Mouse (Mus musculus): ENCODE results near the gene Fam102a. TPM values are rescaled to one million over a fixed set of nuclear protein-coding genes. Genes with fewer than 3 reads are reported as not detected.

The Fam102a gene
- total and polyA plus RNA-seq, 3 experiments, result 7.0 to 9.2 (median 7.1) TPM

GRCm38 (mm10) chr2:32549764-32550163 is 14.6 kb downstream of the Fam102a start:
- DNase-seq, result peak; percentile 87
- H3K79me2 ChIP-seq (replicated peaks; ENCODE audit: control insufficient read depth, insufficient read depth, low read length), result no peaks in the 10 kb centered on the region; the same call in 1 of the 2 replicates
- TF ChIP-seq CTCF (IDR thresholded peaks at IDR 0.05) (no peak), EP300 (IDR thresholded peaks at IDR 0.05; ENCODE audit: insufficient read depth, low read depth, low read length) (no peak), POLR2A (IDR thresholded peaks at IDR 0.05; ENCODE audit: insufficient read depth, low read depth, low read length) (no peak)
- 0 out of 2 replicates have a peak overlapping the region, but pooled peaks have one; percentile 6 for H3K27ac ChIP-seq
- intact Hi-C loops (cut with DNase I), result no loop called here
- 5% methylated on average over 6 of the region's 6 CpGs for WGBS
- no peak overlapping the region for H3K9ac ChIP-seq (ENCODE audit: low read depth, low read length)
- H3K4me3 ChIP-seq, result no peak overlapping the region
- H3K36me3 ChIP-seq (ENCODE audit: control insufficient read depth, insufficient read depth, low read length), result no peaks in the 10 kb centered on the region
- no peaks in the 10 kb centered on the region for H3K27me3 ChIP-seq (ENCODE audit: control insufficient read depth, insufficient read depth, low read length)
- peaks cover 34% of the 10 kb centered on the region for H3K4me1 ChIP-seq (ENCODE audit: control insufficient read depth, insufficient read depth, low read length)

DNA sequence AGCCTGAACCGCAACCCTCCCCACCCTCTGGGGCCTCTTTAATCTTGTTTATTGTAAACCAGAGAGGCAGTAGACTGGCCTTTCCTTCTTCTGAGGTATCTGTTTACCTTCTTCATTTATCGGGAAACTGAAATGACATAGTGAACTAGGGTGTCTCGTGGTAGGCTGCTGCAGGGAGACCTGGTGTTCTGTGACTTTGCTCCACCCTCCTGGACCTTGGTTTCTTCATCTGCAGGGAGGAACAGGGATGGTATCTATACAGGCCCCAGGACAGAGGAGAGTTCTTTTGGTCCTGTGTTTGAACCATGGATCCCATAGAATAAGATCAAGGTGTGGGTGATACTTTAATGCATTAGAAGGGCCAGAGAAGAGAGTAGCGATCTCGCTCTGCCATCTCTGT is 16.1 kb downstream of the Fam102a start:
- no peak overlapping the region for H3K9ac ChIP-seq (ENCODE audit: low read depth, low read length)
- TF ChIP-seq POLR2A (IDR thresholded peaks at IDR 0.05; ENCODE audit: insufficient read depth, low read depth, low read length) (no peak), EP300 (IDR thresholded peaks at IDR 0.05; ENCODE audit: insufficient read depth, low read depth, low read length) (no peak), CTCF (IDR thresholded peaks at IDR 0.05) (no peak)
- no peak overlapping the region for H3K4me3 ChIP-seq
- DNase-seq, result no peak
- H3K36me3 ChIP-seq (ENCODE audit: control insufficient read depth, insufficient read depth, low read length), result no peaks in the 10 kb centered on the region
- WGBS, result 88% methylated on average over 5 of the region's 5 CpGs
- H3K27ac ChIP-seq, result no peak overlapping the region
- H3K27me3 ChIP-seq (ENCODE audit: control insufficient read depth, insufficient read depth, low read length), result no peaks in the 10 kb centered on the region
- intact Hi-C loops (cut with DNase I), result no loop called here
- no peaks in the 10 kb centered on the region for H3K79me2 ChIP-seq (replicated peaks; ENCODE audit: control insufficient read depth, insufficient read depth, low read length)
- H3K4me1 ChIP-seq (ENCODE audit: control insufficient read depth, insufficient read depth, low read length), result peaks cover 34% of the 10 kb centered on the region

GRCm38 (mm10) chr2:32553592-32554148 is 18.5 kb downstream of the Fam102a start:
- Histone ChIP-seq H3K4me1 (ENCODE audit: control insufficient read depth, insufficient read depth, low read length) (peaks cover 15% of the 10 kb centered on the region), H3K27me3 (ENCODE audit: control insufficient read depth, insufficient read depth, low read length) (no peaks in the 10 kb centered on the region), H3K4me3 (no peak overlapping the region), H3K9ac (ENCODE audit: low read depth, low read length) (no peak overlapping the region), H3K36me3 (ENCODE audit: control insufficient read depth, insufficient read depth, low read length) (no peaks in the 10 kb centered on the region), H3K27ac (no peak overlapping the region), H3K79me2 (replicated peaks; ENCODE audit: control insufficient read depth, insufficient read depth, low read length) (no peaks in the 10 kb centered on the region; the same call in 1 of the 2 replicates)
- TF ChIP-seq POLR2A (IDR thresholded peaks at IDR 0.05; ENCODE audit: insufficient read depth, low read depth, low read length) (no peak), EP300 (IDR thresholded peaks at IDR 0.05; ENCODE audit: insufficient read depth, low read depth, low read length) (no peak), CTCF (IDR thresholded peaks at IDR 0.05) (no peak)
- intact Hi-C loops (cut with DNase I), result no loop called here
- WGBS, result 50% methylated on average over 7 of the region's 7 CpGs
- no peak for DNase-seq

GRCm38 (mm10) chr2:32555484-32555883 is 20.4 kb downstream of the Fam102a start:
- Histone ChIP-seq H3K36me3 (ENCODE audit: control insufficient read depth, insufficient read depth, low read length) (no peaks in the 10 kb centered on the region), H3K4me1 (ENCODE audit: control insufficient read depth, insufficient read depth, low read length) (peaks cover 1% of the 10 kb centered on the region), H3K9ac (ENCODE audit: low read depth, low read length) (no peak overlapping the region), H3K79me2 (replicated peaks; ENCODE audit: control insufficient read depth, insufficient read depth, low read length) (no peaks in the 10 kb centered on the region; the same call in 1 of the 2 replicates), H3K27me3 (ENCODE audit: control insufficient read depth, insufficient read depth, low read length) (no peaks in the 10 kb centered on the region), H3K27ac (no peak overlapping the region), H3K4me3 (no peak overlapping the region)
- WGBS, result 59% methylated on average over 4 of the region's 4 CpGs
- TF ChIP-seq POLR2A (IDR thresholded peaks at IDR 0.05; ENCODE audit: insufficient read depth, low read depth, low read length) (no peak), EP300 (IDR thresholded peaks at IDR 0.05; ENCODE audit: insufficient read depth, low read depth, low read length) (no peak), CTCF (IDR thresholded peaks at IDR 0.05) (no peak)
- DNase-seq, result no peak
- intact Hi-C loops (cut with DNase I), result no loop called here

DNA sequence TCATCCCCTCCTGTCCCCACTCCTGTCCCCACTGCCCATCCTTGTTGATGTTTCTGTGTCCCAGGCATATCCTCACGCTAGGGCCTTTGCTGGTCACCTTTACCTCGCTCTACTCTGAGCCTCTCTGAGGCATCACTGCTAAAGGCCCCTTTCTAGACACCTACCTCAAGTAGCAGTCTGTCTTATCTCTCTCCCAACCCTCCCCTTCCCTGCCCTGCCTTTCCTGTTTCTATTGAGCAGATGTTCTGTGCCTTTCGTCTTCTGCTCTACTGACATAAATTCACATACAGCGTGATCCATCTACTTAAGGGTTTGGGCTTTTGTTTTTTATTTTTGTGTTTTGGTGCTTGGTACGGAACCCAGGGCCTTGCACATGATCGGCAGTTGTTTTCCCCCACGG is 20.9 kb downstream of the Fam102a start:
- Histone ChIP-seq H3K79me2 (replicated peaks; ENCODE audit: control insufficient read depth, insufficient read depth, low read length) (no peaks in the 10 kb centered on the region; the same call in 1 of the 2 replicates), H3K4me3 (no peak overlapping the region), H3K27ac (no peak overlapping the region), H3K36me3 (ENCODE audit: control insufficient read depth, insufficient read depth, low read length) (no peaks in the 10 kb centered on the region), H3K27me3 (ENCODE audit: control insufficient read depth, insufficient read depth, low read length) (no peaks in the 10 kb centered on the region), H3K9ac (ENCODE audit: low read depth, low read length) (no peak overlapping the region), H3K4me1 (ENCODE audit: control insufficient read depth, insufficient read depth, low read length) (peaks cover 1% of the 10 kb centered on the region)
- WGBS, result 78% methylated on average over 7 of the region's 7 CpGs
- DNase-seq, result no peak
- intact Hi-C loops (cut with DNase I), result no loop called here
- TF ChIP-seq CTCF (IDR thresholded peaks at IDR 0.05), result no peak
- TF ChIP-seq POLR2A (IDR thresholded peaks at IDR 0.05; ENCODE audit: insufficient read depth, low read depth, low read length), result no peak
- TF ChIP-seq EP300 (IDR thresholded peaks at IDR 0.05; ENCODE audit: insufficient read depth, low read depth, low read length), result no peak

DNA sequence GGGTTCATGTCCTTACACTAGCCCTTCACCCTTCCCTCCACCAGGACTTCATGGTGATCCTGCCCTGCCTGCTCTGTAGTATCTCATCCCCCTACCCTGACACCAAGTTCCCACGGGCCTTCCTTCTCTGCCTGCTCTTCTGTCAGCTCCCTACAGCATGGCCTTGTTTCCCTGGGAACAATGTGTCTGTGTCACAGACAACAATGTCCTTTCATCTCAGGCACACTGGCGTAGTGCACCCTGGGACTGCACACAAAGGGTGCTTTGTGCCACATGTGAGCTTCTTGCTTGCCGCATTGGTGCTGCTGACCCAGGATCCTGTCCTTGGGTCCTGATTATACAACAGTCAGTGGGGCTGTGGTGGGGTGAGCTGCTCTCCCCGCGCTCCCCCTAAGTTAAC is 24.4 kb downstream of the Fam102a start:
- TF ChIP-seq EP300 (IDR thresholded peaks at IDR 0.05; ENCODE audit: insufficient read depth, low read depth, low read length), result no peak
- TF ChIP-seq POLR2A (IDR thresholded peaks at IDR 0.05; ENCODE audit: insufficient read depth, low read depth, low read length), result no peak
- TF ChIP-seq CTCF (IDR thresholded peaks at IDR 0.05), result no peak
- no peak for DNase-seq
- Histone ChIP-seq H3K9ac (ENCODE audit: low read depth, low read length) (no peak overlapping the region), H3K4me3 (no peak overlapping the region), H3K27ac (no peak overlapping the region), H3K4me1 (ENCODE audit: control insufficient read depth, insufficient read depth, low read length) (no peaks in the 10 kb centered on the region), H3K27me3 (ENCODE audit: control insufficient read depth, insufficient read depth, low read length) (no peaks in the 10 kb centered on the region), H3K36me3 (ENCODE audit: control insufficient read depth, insufficient read depth, low read length) (no peaks in the 10 kb centered on the region), H3K79me2 (replicated peaks; ENCODE audit: control insufficient read depth, insufficient read depth, low read length) (no peaks in the 10 kb centered on the region; the same call in 1 of the 2 replicates)
- intact Hi-C loops (cut with DNase I), result no loop called here
- WGBS, result 72% methylated on average over 5 of the region's 5 CpGs
